Mouse (Mus musculus) ES-E14 (cell line): ENCODE measurements around the gene Hnrnpa3. TPM values are rescaled to one million over a fixed set of nuclear protein-coding genes. Genes with fewer than 3 reads are reported as not detected.
A peak's percentile ranks its signal among the peaks of the same experiment; 100 is the strongest.

Experiments
- DNase-seq: peaks from one replicate; pipeline ENCODE4 v3.0.0-alpha.2; 2013; ENCODE audit warnings: low read depth, low spot score
- H3K27ac ChIP-seq: 2 replicates; pipeline ENCODE4 v1.5.1; 2012; ENCODE audit warnings: low read depth, mild to moderate bottlenecking, low read length, moderate library complexity, mixed read lengths; ENCODE audit not compliant: poor library complexity, insufficient read depth, severe bottlenecking
- H3K36me3 ChIP-seq: 2 replicates; pipeline ENCODE4 v1.6.1; 2012; ENCODE audit warnings: mild to moderate bottlenecking, low read length, moderate library complexity, mixed read lengths; ENCODE audit not compliant: control insufficient read depth, poor library complexity, insufficient read depth, severe bottlenecking
- H3K4me1 ChIP-seq, 2 experiments: fragments of 150-350 bp in 1 of 2; sonication (generic) in 1 of 2; 2 replicates each; pipeline ENCODE4 v1.6.1; 2012; ENCODE audit warnings: low read length in 2 of 2, mild to moderate bottlenecking in 1 of 2, mixed read lengths in 1 of 2; ENCODE audit not compliant: control insufficient read depth in 2 of 2, insufficient read depth in 2 of 2, poor library complexity in 1 of 2
- H3K4me3 ChIP-seq, 2 experiments: fragments of 150-350 bp in 1 of 2; sonication (generic) in 1 of 2; 2 replicates each; pipeline ENCODE4 v1.5.1; 2012; ENCODE audit warnings: low read length in 2 of 2, low read depth in 1 of 2, mild to moderate bottlenecking in 1 of 2, mixed read lengths in 1 of 2; ENCODE audit not compliant: insufficient read depth in 1 of 2, poor library complexity in 1 of 2, severe bottlenecking in 1 of 2
- H3K9ac ChIP-seq: 2 replicates; pipeline ENCODE4 v1.6.1; 2012; ENCODE audit warnings: low read depth, mild to moderate bottlenecking, low read length, mixed read lengths; ENCODE audit not compliant: poor library complexity, insufficient read depth, severe bottlenecking
- H3K9me3 ChIP-seq: fragments of 150-350 bp; sonication (generic); 2 replicates; pipeline ENCODE4 v1.6.1; 2012; ENCODE audit warnings: low read depth, mild to moderate bottlenecking, low read length; ENCODE audit not compliant: control insufficient read depth, insufficient read depth
- CHD2 ChIP-seq: IDR thresholded peaks from 2 replicates; pipeline ENCODE4 v1.6.1; 2014; ENCODE audit warnings: mild to moderate bottlenecking, low read depth, low read length, inconsistent platforms
- HCFC1 ChIP-seq: IDR thresholded peaks from 2 replicates; pipeline ENCODE4 v1.6.1; 2012; ENCODE audit warnings: low read length, inconsistent platforms, borderline replicate concordance; ENCODE audit not compliant: insufficient read depth
- MAFK ChIP-seq: IDR thresholded peaks from 2 replicates; pipeline ENCODE4 v1.6.1; 2014; ENCODE audit warnings: mild to moderate bottlenecking, low read depth, low read length, inconsistent platforms; ENCODE audit not compliant: insufficient read depth
- ZC3H11A ChIP-seq: IDR thresholded peaks from 2 replicates; pipeline ENCODE4 v1.6.1; 2012; ENCODE audit warnings: low read depth, mild to moderate bottlenecking, inconsistent platforms, low read length, borderline replicate concordance
- ZNF384 ChIP-seq: IDR thresholded peaks from 2 replicates; pipeline ENCODE4 v1.6.1; 2012; ENCODE audit warnings: low read depth, low read length, inconsistent platforms
- in situ Hi-C, 2 experiments: fragments of 600-800 bp; cut with MboI; formaldehyde crosslinking; loops; one replicate each; pipeline ENCODE4 v1.15.1; 2025; ENCODE audit warnings: low sequenced_read_pairs in 2 of 2, inconsistent platforms in 1 of 2; ENCODE audit not compliant: unreplicated experiment in 2 of 2
- total RNA-seq: library from RNA; depleted of rRNA; stranded (reverse); fragments of 300-350 nt; gene quantifications from 2 replicates; pipeline ENCODE4 v1.2.3, GENCODE M21; 2012

The Hnrnpa3 gene
- total RNA-seq, 1 experiment = 166 TPM

DNA sequence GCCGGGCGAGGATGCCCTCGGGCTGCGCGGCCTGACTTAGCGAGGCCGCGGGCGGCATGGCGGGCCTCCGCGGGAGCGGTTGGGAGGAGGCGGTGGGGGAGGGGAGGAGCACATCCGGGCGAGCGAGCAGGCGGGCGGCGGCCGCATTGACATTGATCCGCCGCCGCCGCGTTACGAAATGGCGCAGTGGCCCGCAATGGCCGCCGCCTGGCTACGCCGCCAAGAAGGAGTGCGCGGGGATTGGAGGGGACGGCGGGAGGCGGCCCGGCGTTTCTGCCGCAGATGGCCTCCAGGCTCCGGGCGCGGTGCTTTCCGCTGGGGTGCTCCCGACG is 534 bp downstream of the Hnrnpa3 start:
- peaks cover 23% of the 10 kb centered on the region for H3K36me3 ChIP-seq
- H3K4me1 ChIP-seq = peaks cover 5 to 9% of the 10 kb centered on the region in 2 experiments; a peak in 2 of 4 replicates
- peak overlapping the region; percentile 91 to 95 for H3K4me3 ChIP-seq
- peak overlapping the region; percentile 99 for H3K27ac ChIP-seq
- no peak for DNase-seq
- in situ Hi-C loops = no loop called here
- H3K9me3 ChIP-seq = no peaks in the 10 kb centered on the region
- peak overlapping the region; percentile 100 for H3K9ac ChIP-seq
- TF ChIP-seq HCFC1 (no peak), CHD2 (no peak), ZNF384 (no peak), MAFK (no peak), ZC3H11A (no peak)

DNA sequence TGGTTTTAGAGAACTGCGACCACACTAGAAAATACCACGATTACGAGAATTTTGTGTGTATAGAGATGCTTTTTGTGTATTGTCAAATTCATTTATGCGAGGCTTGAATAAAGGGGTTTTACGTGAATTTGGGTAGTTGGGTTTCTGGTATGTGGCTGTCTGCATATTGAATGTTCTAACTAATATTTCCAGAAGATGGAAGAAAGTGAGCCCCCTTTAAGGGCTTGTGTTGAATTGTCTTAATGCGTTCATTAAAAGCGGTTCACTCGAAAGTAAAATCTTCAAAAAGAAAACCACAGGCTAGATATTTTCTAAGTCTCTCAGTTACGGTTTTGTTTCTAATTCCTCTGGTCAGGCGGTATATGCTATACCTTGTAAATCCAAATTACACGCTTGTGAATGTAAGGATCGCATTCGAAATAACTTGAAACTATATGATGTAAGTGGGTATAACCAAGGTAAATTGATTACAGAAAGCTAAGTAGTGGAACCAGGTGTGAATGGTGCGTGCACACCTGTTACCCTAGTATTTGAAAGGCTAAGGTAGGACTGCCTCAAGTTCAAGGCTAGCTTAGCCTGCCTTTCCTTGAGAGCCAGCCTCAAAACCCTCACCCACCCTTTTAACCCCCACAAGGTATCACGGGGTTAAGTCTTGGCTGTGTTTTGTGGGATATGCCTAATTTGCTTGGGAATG is 1.3 kb downstream of the Hnrnpa3 start:
- peak overlapping the region; percentile 99 for H3K27ac ChIP-seq
- DNase-seq = no peak
- peak overlapping the region; percentile 91 to 95 for H3K4me3 ChIP-seq
- H3K9ac ChIP-seq = peak overlapping the region; percentile 100
- peaks cover 24% of the 10 kb centered on the region for H3K36me3 ChIP-seq
- no peaks in the 10 kb centered on the region for H3K9me3 ChIP-seq
- in situ Hi-C loops = no loop called here
- TF ChIP-seq CHD2 = no peak
- TF ChIP-seq ZNF384 = no peak
- no peak for TF ChIP-seq MAFK
- TF ChIP-seq ZC3H11A = no peak
- TF ChIP-seq HCFC1 = no peak
- peaks cover 5 to 9% of the 10 kb centered on the region in 2 experiments; a peak in 2 of 4 replicates for H3K4me1 ChIP-seq

DNA sequence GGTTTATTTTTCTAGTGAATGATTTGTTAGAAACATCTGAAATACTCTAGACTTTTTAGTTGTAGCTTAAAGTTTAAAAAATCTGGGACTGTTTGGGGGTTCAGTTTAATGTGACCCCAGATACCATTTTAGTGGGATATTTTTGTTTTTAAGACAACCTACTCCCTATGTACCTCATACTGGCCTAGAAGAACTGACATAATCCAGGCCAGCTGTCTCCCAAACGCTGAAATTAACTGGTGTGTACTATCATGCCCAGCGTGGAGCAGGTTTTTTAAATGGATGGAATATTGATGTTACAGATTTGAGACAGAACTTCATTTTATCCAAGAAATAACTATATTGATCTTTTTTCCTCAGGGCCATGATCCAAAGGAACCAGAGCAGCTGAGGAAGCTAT is 2.0 kb downstream of the Hnrnpa3 start:
- no peak for DNase-seq
- no peak for TF ChIP-seq CHD2
- no peak for TF ChIP-seq ZC3H11A
- no peak for TF ChIP-seq HCFC1
- no peak for TF ChIP-seq ZNF384
- TF ChIP-seq MAFK = no peak
- Histone ChIP-seq H3K4me3 (peak overlapping the region; percentile 91 to 95), H3K4me1 (peaks cover 5 to 7% of the 10 kb centered on the region in 2 experiments; a peak in 2 of 4 replicates), H3K27ac (peak overlapping the region; percentile 49; the same call in 1 of the 2 replicates), H3K9me3 (no peaks in the 10 kb centered on the region), H3K9ac (peak overlapping the region; percentile 100; the same call in 1 of the 2 replicates), H3K36me3 (peaks cover 24% of the 10 kb centered on the region)
- in situ Hi-C loops = no loop called here

DNA sequence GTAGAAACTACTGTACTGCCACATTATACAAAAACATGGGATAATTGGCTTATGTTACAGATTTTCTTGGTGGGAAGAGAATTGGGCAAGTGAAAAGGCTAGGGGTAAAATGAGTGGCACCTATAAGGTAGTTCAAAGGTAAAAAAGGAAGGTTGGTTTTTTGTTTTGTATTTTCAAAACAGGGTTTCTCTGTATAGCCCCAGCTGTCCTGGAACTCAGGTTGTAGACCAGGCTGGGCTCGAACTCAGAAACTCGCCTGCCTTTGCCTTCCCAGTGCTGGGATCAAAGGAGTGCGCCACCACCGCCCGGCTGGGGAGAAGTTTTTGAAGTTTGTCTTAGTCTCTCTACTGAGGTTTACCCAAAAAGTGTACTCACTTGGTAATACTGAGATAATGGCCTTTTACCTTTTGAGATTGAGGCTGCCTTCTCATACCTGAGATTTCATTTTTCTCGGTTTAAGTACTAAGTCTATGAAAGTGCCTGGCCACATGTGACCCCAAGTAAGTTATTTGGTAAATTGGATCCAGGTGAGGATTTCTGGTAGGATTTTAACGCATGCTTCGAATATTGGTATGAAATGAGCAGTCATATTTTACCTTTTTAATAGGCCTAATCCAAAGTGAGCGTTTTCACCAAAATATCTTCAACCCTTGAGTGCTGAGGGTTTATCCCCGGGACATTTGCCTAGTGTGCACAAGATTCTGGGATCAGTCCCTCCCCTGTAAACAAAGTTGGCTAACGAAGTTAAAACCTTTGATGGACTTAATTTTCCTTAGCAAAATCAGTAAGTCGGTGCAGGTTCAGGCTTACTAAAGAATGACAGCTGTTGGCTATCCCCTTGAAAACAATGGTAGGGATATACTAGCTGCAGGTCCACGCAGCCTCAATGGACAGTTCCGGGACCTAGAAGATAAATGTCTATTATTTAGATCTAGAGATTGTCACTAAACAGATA is 10.7 kb downstream of the Hnrnpa3 start:
- DNase-seq = no peak
- no peak overlapping the region for H3K4me3 ChIP-seq
- H3K4me1 ChIP-seq = peaks cover 0 to 2% of the 10 kb centered on the region in 2 experiments; a peak in 1 of 4 replicates
- no peaks in the 10 kb centered on the region for H3K9me3 ChIP-seq
- H3K9ac ChIP-seq = no peak overlapping the region
- peaks cover 3% of the 10 kb centered on the region for H3K36me3 ChIP-seq
- no peak overlapping the region; the same call in 1 of the 2 replicates for H3K27ac ChIP-seq
- TF ChIP-seq CHD2 = peak; percentile 32; the same call in 1 of the 2 replicates
- no peak for TF ChIP-seq MAFK
- in situ Hi-C loops = no loop called here
